ENCODE assay signal across 25 mouse cellular contexts in the genomic region with DNA sequence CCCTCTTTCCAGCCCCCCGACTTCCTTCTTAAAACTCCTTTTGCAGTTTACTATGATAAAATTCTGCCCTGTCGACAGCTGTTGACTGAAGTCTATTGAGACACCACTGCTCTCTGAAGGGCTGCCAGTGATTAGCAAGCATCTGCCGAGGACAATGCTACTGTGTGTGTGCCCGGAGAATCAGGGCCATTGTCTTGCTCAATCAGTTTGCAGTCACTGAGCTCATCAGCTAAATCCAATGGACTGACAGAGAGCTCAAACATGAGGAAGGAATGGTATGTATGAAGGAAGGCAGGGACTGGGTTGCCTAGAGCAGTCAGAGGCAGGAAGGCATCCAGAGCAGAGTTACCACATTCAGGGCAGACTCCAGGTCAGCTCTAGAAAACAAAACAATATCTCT. TPM values are rescaled to one million over a fixed set of nuclear protein-coding genes. Genes with fewer than 3 reads are reported as not detected.
DNase-seq lines count a peak whose midpoint lies in the region; ATAC-seq lines count a peak whose summit lies in the region.
"Had no signal": no experiment of that assay in that cellular context is flagged by ENCODE, and none has a peak within 500 bp of the region (broad histone marks: within the 10 kb centered on the region; RNA-seq: fewer than 3 reads in every experiment).

No protein-coding gene starts in this region.

- no peak overlapping the region for H3K4me2 ChIP-seq in midbrain, embryonic 13.5 days (replicated peaks)
- H3K4me2 ChIP-seq: embryonic facial prominence, embryonic 12.5 days; heart, embryonic 12.5 days; limb, embryonic 15.5 days; lung, embryonic 14.5 days; neural tube, embryonic 12.5 days had no signal

- no peak overlapping the region for H3K9ac ChIP-seq in midbrain, embryonic 13.5 days (replicated peaks)
- H3K9ac ChIP-seq: embryonic facial prominence, embryonic 12.5 days; heart, embryonic 12.5 days; limb, embryonic 15.5 days; lung, embryonic 14.5 days; neural tube, embryonic 12.5 days had no signal

- H3K27ac ChIP-seq in midbrain, embryonic 10.5 days (replicated peaks) = no peak overlapping the region
- no peak overlapping the region for H3K27ac ChIP-seq in midbrain, embryonic 13.5 days
- H3K27ac ChIP-seq: embryonic facial prominence, embryonic 12.5 days; limb, embryonic 15.5 days; neural tube, embryonic 12.5 days; stomach, postnatal 0 days had no signal

- no peak for DNase-seq in frontal cortex, postnatal 10 days (ENCODE audit: low spot score in 2 of 2)
- DNase-seq in midbrain, embryonic 10.5 days (ENCODE audit: low spot score) = peak; percentile 22
- peak; percentile 40 for DNase-seq in adrenal gland, postnatal 10 days
- DNase-seq in retina, embryonic 14.5 days (ENCODE audit: low spot score) = peak; percentile 43
- DNase-seq in thymus, adult 18-20 months = no peak
- DNase-seq in thymus, postnatal 14 days = no peak
- DNase-seq: cerebellum, adult 11 months; cerebellum, postnatal 14 days; heart, postnatal 4 days; kidney, adult 8-10 months; kidney, postnatal 36 days; lung, embryonic 14.5 days; right cerebral cortex, postnatal 25 days; thymus, postnatal 4 days had no signal

- peaks cover 20% of the 10 kb centered on the region for H3K4me1 ChIP-seq in midbrain, embryonic 10.5 days
- H3K4me1 ChIP-seq in midbrain, embryonic 13.5 days (replicated peaks) = peaks cover 15% of the 10 kb centered on the region

- ATAC-seq in frontal cortex, adult (ENCODE audit: low TSS enrichment) = 0 out of 2 replicates have a peak, but pooled peaks have one; percentile 34
- no peak for ATAC-seq in midbrain, embryonic 13.5 days

- no peaks in the 10 kb centered on the region for H3K36me3 ChIP-seq in midbrain, embryonic 10.5 days
- no peaks in the 10 kb centered on the region for H3K36me3 ChIP-seq in midbrain, embryonic 13.5 days
- H3K36me3 ChIP-seq: embryonic facial prominence, embryonic 12.5 days; heart, embryonic 12.5 days; limb, embryonic 15.5 days; neural tube, embryonic 12.5 days had no signal

- peaks cover 8% of the 10 kb centered on the region; the same call in 1 of the 2 replicates for H3K9me3 ChIP-seq in midbrain, embryonic 10.5 days (replicated peaks)
- 0 out of 2 replicates have a peak, but pooled peaks cover 6% of the 10 kb centered on the region for H3K9me3 ChIP-seq in midbrain, embryonic 13.5 days
- H3K9me3 ChIP-seq: embryonic facial prominence, embryonic 12.5 days; limb, embryonic 15.5 days; neural tube, embryonic 12.5 days had no signal

- no peak overlapping the region for H3K4me3 ChIP-seq in midbrain, embryonic 10.5 days
- no peak overlapping the region for H3K4me3 ChIP-seq in midbrain, embryonic 13.5 days (replicated peaks)
- H3K4me3 ChIP-seq: embryonic facial prominence, embryonic 12.5 days; heart, embryonic 12.5 days; limb, embryonic 15.5 days; neural tube, embryonic 12.5 days had no signal

- 24% methylated on average over 4 of the region's 4 CpGs for WGBS in midbrain, embryonic 10.5 days
- 12% methylated on average over 4 of the region's 4 CpGs for WGBS in midbrain, embryonic 13.5 days

- peaks cover 94% of the 10 kb centered on the region for H3K27me3 ChIP-seq in midbrain, embryonic 10.5 days (ENCODE audit: low read depth, poor library complexity, severe bottlenecking)
- H3K27me3 ChIP-seq in midbrain, embryonic 13.5 days = peaks cover 92% of the 10 kb centered on the region

RNA-seq across cellular contexts. Expression of a gene that starts 12.2 kb away (rescaled TPM):
- polyA plus RNA-seq in midbrain, embryonic 10.5 days (2016; fragmentation: Nextera tagmentation; extraction: Ambion mirVana) = 2.5 and 3.4 TPM in 2 replicates
- 0.31 and 0.94 TPM in 2 replicates for polyA plus RNA-seq in midbrain, embryonic 13.5 days (2015; fragmentation: Nextera tagmentation; extraction: Ambion mirVana)
- not detected for total RNA-seq in adrenal gland, postnatal 10 days (2021)
- total RNA-seq: ES-E14; gastrocnemius, postnatal 4 days; heart, postnatal 4 days; left cerebral cortex, postnatal 25 days; monocyte, adult 5-6 weeks had no signal
- polyA plus RNA-seq: heart, embryonic 12.5 days; limb, embryonic 15.5 days; lung, embryonic 14.5 days; stomach, postnatal 0 days had no signal

RNA-seq across cellular contexts. Expression of a gene that starts 18.6 kb away (rescaled TPM):
- polyA plus RNA-seq in midbrain, embryonic 10.5 days (2016; fragmentation: Nextera tagmentation; extraction: Ambion mirVana) = 26.8 and 28.5 TPM in 2 replicates
- 28.7 and 29.1 TPM in 2 replicates for polyA plus RNA-seq in midbrain, embryonic 13.5 days (2015; fragmentation: Nextera tagmentation; extraction: Ambion mirVana)
- 10 to 100 TPM; 34.2 to 38.2 TPM for total RNA-seq in adrenal gland, postnatal 10 days (2021)

Comparison
In these comparisons a context has a peak if more than half of its experiments do, and no peak if none do; other contexts are left out.
1. DNase-seq: peak in midbrain, embryonic 10.5 days (single experiment), adrenal gland, postnatal 10 days (single experiment) and retina, embryonic 14.5 days (single experiment); none in frontal cortex, postnatal 10 days (0 of 2), thymus, adult 18-20 months (0 of 2) and thymus, postnatal 14 days (single experiment).